Mouse (Mus musculus): ENCODE measurements at regions not wholly inside any gene's neighbourhood (a gene's known extent, or its start where the extent isn't known, plus 50 kb on each side); places are given as distances from the start of the nearest gene placed in this dataset.

DNA sequence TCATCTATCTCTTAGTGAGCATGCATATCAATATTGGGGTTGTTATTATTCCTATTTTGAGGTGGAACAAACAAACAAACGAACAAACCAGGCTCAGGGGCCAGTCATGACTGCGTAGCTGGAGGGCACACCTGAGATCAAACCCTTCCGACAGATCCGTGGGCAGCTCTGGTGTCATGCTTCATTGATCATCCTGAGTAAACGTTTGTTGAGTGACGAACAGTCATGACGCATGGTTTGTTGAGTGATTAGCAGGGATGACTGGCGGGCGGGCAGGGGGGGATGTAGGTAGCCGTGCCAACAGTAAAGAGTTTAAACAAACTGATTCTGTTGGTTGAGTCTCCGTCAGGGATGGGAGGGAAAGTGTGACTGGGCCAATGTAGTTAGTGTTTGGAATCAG is 55.8 kb downstream of the Camk2n1 start:
- no peak for DNase-seq

DNA sequence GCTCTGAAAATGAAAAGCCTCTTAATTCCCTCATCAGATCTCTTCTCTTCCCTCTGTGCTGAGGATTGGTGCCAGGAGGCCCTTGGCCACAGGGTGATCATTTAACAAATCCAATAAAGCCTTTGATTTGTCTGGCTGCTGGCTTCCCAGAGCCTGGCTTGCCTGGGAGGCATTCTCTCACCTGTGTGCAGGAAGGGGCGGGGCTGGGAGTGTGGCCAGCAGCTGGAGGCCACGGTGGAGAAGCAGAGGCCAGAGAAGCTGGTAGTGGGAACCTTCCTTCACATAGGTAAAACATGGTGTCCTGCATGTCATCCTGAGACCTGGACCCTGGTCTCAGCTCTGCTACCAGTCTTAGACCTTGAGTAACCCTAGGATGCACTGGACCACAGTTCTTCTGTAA is 59.8 kb downstream of the Camk2n1 start:
- peak in 1 of 2 experiments; percentile 10 for DNase-seq
